Mouse (Mus musculus): ENCODE data around the gene Tnrc6a. TPM values are rescaled to one million over a fixed set of nuclear protein-coding genes. Genes with fewer than 3 reads are reported as not detected.

The Tnrc6a gene
- polyA plus RNA-seq, 1 experiment from 2014 or later, result 47.1 TPM

GRCm38 (mm10) chr7:123219781-123220632, 96.3 kb downstream of the Tnrc6a start:
- Histone ChIP-seq H3K36me3 (no peaks in the 10 kb centered on the region), H3K9me3 (no peaks in the 10 kb centered on the region), H3K9ac (no peak overlapping the region), H3K27ac (replicated peaks) (no peak overlapping the region), H3K4me1 (replicated peaks) (no peaks in the 10 kb centered on the region), H3K27me3 (no peaks in the 10 kb centered on the region), H3K4me3 (no peak overlapping the region), H3K4me2 (no peak overlapping the region)
- ATAC-seq (ENCODE audit: low read depth), result no peak
- 71% methylated on average over 13 of the region's 13 CpGs for whole genome bisulfite sequencing

- WGBS, result 60% methylated on average over 2 of the region's 2 CpGs
- no peaks in the 10 kb centered on the region for H3K36me3 ChIP-seq
- no peaks in the 10 kb centered on the region for H3K27me3 ChIP-seq
- no peak overlapping the region for H3K4me2 ChIP-seq
- H3K9me3 ChIP-seq, result no peaks in the 10 kb centered on the region
- no peak overlapping the region for H3K4me3 ChIP-seq
- H3K4me1 ChIP-seq (replicated peaks), result no peaks in the 10 kb centered on the region
- no peak for ATAC-seq (ENCODE audit: low read depth)
- no peak overlapping the region for H3K27ac ChIP-seq (replicated peaks)
- no peak overlapping the region for H3K9ac ChIP-seq
Measured at GRCm38 (mm10) chr7:123220633-123220942, 96.9 kb downstream of the Tnrc6a start.

- Histone ChIP-seq H3K36me3 (no peaks in the 10 kb centered on the region), H3K4me2 (no peak overlapping the region), H3K27ac (replicated peaks) (no peak overlapping the region), H3K9ac (no peak overlapping the region), H3K9me3 (no peaks in the 10 kb centered on the region), H3K4me3 (no peak overlapping the region), H3K4me1 (replicated peaks) (no peaks in the 10 kb centered on the region), H3K27me3 (no peaks in the 10 kb centered on the region)
- ATAC-seq (ENCODE audit: low read depth), result no peak
- WGBS, result 77% methylated on average over 9 of the region's 9 CpGs
Measured at GRCm38 (mm10) chr7:123224076-123224475, 100.4 kb downstream of the Tnrc6a start.

- Histone ChIP-seq H3K4me2 (no peak overlapping the region), H3K4me1 (replicated peaks) (no peaks in the 10 kb centered on the region), H3K4me3 (no peak overlapping the region), H3K27me3 (no peaks in the 10 kb centered on the region), H3K9me3 (no peaks in the 10 kb centered on the region), H3K9ac (no peak overlapping the region), H3K36me3 (no peaks in the 10 kb centered on the region), H3K27ac (replicated peaks) (no peak overlapping the region)
- ATAC-seq (ENCODE audit: low read depth), result no peak
- WGBS, result 89% methylated on average over 4 of the region's 4 CpGs
Measured at GRCm38 (mm10) chr7:123225159-123225558, 101.5 kb downstream of the Tnrc6a start.

- no peak overlapping the region for H3K4me3 ChIP-seq
- no peak overlapping the region for H3K9ac ChIP-seq
- H3K27me3 ChIP-seq, result no peaks in the 10 kb centered on the region
- WGBS, result 29% methylated on average over 4 of the region's 4 CpGs
- H3K27ac ChIP-seq (replicated peaks), result no peak overlapping the region
- no peak overlapping the region for H3K4me2 ChIP-seq
- H3K4me1 ChIP-seq (replicated peaks), result peaks cover 6% of the 10 kb centered on the region
- ATAC-seq (ENCODE audit: low read depth), result no peak
- no peaks in the 10 kb centered on the region for H3K36me3 ChIP-seq
- H3K9me3 ChIP-seq, result no peaks in the 10 kb centered on the region
Measured at GRCm38 (mm10) chr7:123235449-123235848, 111.8 kb downstream of the Tnrc6a start.

- no peak overlapping the region for H3K9ac ChIP-seq
- H3K27ac ChIP-seq (replicated peaks), result no peak overlapping the region
- H3K4me3 ChIP-seq, result no peak overlapping the region
- H3K27me3 ChIP-seq, result no peaks in the 10 kb centered on the region
- WGBS, result 54% methylated on average over 4 of the region's 4 CpGs
- no peaks in the 10 kb centered on the region for H3K9me3 ChIP-seq
- ATAC-seq (ENCODE audit: low read depth), result 0 out of 2 replicates have a peak, but pooled peaks have one; percentile 36
- peaks cover 6% of the 10 kb centered on the region for H3K4me1 ChIP-seq (replicated peaks)
- no peak overlapping the region for H3K4me2 ChIP-seq
- no peaks in the 10 kb centered on the region for H3K36me3 ChIP-seq
Measured at GRCm38 (mm10) chr7:123238621-123239020, 114.9 kb downstream of the Tnrc6a start.

GRCm38 (mm10) chr7:123240064-123240463, 116.4 kb downstream of the Tnrc6a start:
- H3K4me3 ChIP-seq, result no peak overlapping the region
- H3K4me2 ChIP-seq, result no peak overlapping the region
- no peak overlapping the region for H3K9ac ChIP-seq
- peaks cover 6% of the 10 kb centered on the region for H3K4me1 ChIP-seq (replicated peaks)
- H3K9me3 ChIP-seq, result no peaks in the 10 kb centered on the region
- no peaks in the 10 kb centered on the region for H3K36me3 ChIP-seq
- no peaks in the 10 kb centered on the region for H3K27me3 ChIP-seq
- ATAC-seq (ENCODE audit: low read depth), result no peak
- WGBS, result 68% methylated on average over 6 of the region's 6 CpGs
- no peak overlapping the region for H3K27ac ChIP-seq (replicated peaks)

GRCm38 (mm10) chr7:123242241-123242640, 118.6 kb downstream of the Tnrc6a start:
- Histone ChIP-seq H3K27me3 (no peaks in the 10 kb centered on the region), H3K4me1 (replicated peaks) (peaks cover 6% of the 10 kb centered on the region), H3K9ac (no peak overlapping the region), H3K4me3 (no peak overlapping the region), H3K36me3 (no peaks in the 10 kb centered on the region), H3K4me2 (no peak overlapping the region), H3K9me3 (no peaks in the 10 kb centered on the region), H3K27ac (replicated peaks) (no peak overlapping the region)
- 77% methylated on average over 7 of the region's 7 CpGs for WGBS
- no peak for ATAC-seq (ENCODE audit: low read depth)

- no peaks in the 10 kb centered on the region for H3K36me3 ChIP-seq
- H3K4me2 ChIP-seq, result no peak overlapping the region
- no peaks in the 10 kb centered on the region for H3K27me3 ChIP-seq
- no peaks in the 10 kb centered on the region for H3K4me1 ChIP-seq (replicated peaks)
- WGBS, result 88% methylated on average over 1 of the region's 1 CpGs
- H3K9ac ChIP-seq, result no peak overlapping the region
- no peak overlapping the region for H3K4me3 ChIP-seq
- no peaks in the 10 kb centered on the region for H3K9me3 ChIP-seq
- no peak overlapping the region for H3K27ac ChIP-seq (replicated peaks)
- ATAC-seq (ENCODE audit: low read depth), result no peak
Measured at GRCm38 (mm10) chr7:123244833-123245232, 121.1 kb downstream of the Tnrc6a start.

Other genes with a start within 250 kb of the Tnrc6a start
- 31.1 and 35.2 TPM in 2 replicates for gene Rbbp6, start 158.2 kb upstream of the Tnrc6a start, polyA plus RNA-seq (2015; fragmentation: Nextera tagmentation; extraction: Ambion mirVana)
- gene Slc5a11, start 90.9 kb downstream of the Tnrc6a start, polyA plus RNA-seq (2015; fragmentation: Nextera tagmentation; extraction: Ambion mirVana), result 0.77 TPM in 1 of 2 replicates, not detected in the other
- 81.8 and 86.1 TPM in 2 replicates for gene Lcmt1, start 245.9 kb downstream of the Tnrc6a start, polyA plus RNA-seq (2015; fragmentation: Nextera tagmentation; extraction: Ambion mirVana)
- gene Arhgap17, start 246.0 kb downstream of the Tnrc6a start, polyA plus RNA-seq (2015; fragmentation: Nextera tagmentation; extraction: Ambion mirVana), result 14.2 and 16.3 TPM in 2 replicates

Data from neural tube, embryonic 13.5 days (tissue).